Mouse (Mus musculus) lung, postnatal 0 days (tissue): ENCODE data around the gene P2rx4. TPM values are rescaled to one million over a fixed set of nuclear protein-coding genes. Genes with fewer than 3 reads are reported as not detected.

Experiments
- ATAC-seq: fragments of 200-750 bp; cut with Nextera tagmentation; 2 replicates; pipeline ENCODE4 v1.8.0; 2017; ENCODE audit warnings: moderate library complexity
- DNase-seq: peaks from one replicate; pipeline ENCODE4 v3.0.0-alpha.2; 2016; ENCODE audit warnings: low spot score
- H3K27ac ChIP-seq: fragments of 300-500 bp; sonication (generic); 2 replicates; pipeline ENCODE4 v1.5.1; 2014; ENCODE audit warnings: antibody characterized with exemption, mild to moderate bottlenecking, low read length, mixed read lengths
- H3K27me3 ChIP-seq: fragments of 300-500 bp; sonication (generic); replicated peaks from 2 replicates; pipeline ENCODE4 v1.6.1; 2014; ENCODE audit warnings: low read length, mixed read lengths; ENCODE audit not compliant: insufficient read depth
- H3K36me3 ChIP-seq: fragments of 300-500 bp; sonication (generic); 2 replicates; pipeline ENCODE4 v1.6.1; 2014; ENCODE audit warnings: low read length, mixed read lengths; ENCODE audit not compliant: insufficient read depth
- H3K4me1 ChIP-seq: fragments of 300-500 bp; sonication (generic); 2 replicates; pipeline ENCODE4 v1.6.1; 2014; ENCODE audit warnings: antibody characterized with exemption, low read depth, low read length, mixed read lengths; ENCODE audit not compliant: insufficient read depth
- H3K4me2 ChIP-seq: fragments of 300-500 bp; sonication (generic); replicated peaks from 2 replicates; pipeline ENCODE4 v1.6.1; 2014; ENCODE audit warnings: low read depth, mild to moderate bottlenecking, low read length, moderate library complexity, mixed read lengths
- H3K4me3 ChIP-seq: fragments of 300-500 bp; sonication (generic); 2 replicates; pipeline ENCODE4 v1.5.1; 2014; ENCODE audit warnings: low read depth, low read length
- H3K9ac ChIP-seq: fragments of 300-500 bp; sonication (generic); replicated peaks from 2 replicates; pipeline ENCODE4 v1.6.1; 2014; ENCODE audit warnings: low read depth, mild to moderate bottlenecking
- H3K9me3 ChIP-seq: fragments of 300-500 bp; sonication (generic); 2 replicates; pipeline ENCODE4 v1.6.1; 2016; ENCODE audit warnings: low read length, mixed read lengths
- CTCF ChIP-seq: IDR thresholded peaks from 2 replicates; pipeline ENCODE4 v1.5.1; 2016; ENCODE audit warnings: antibody characterized with exemption, mild to moderate bottlenecking
- EP300 ChIP-seq: IDR thresholded peaks from 2 replicates; pipeline ENCODE4 v1.6.1; 2016; ENCODE audit warnings: antibody characterized with exemption, mild to moderate bottlenecking, control low read depth
- WGBS: fragments of 180-500 bp; shearing (Covaris S2); extraction: QIAGEN DNeasy Blood & Tissue Kit; methylation state at CpG from one replicate; pipeline ENCODE4 v1.1.7; 2014; 5-methylcytosine and 5-hydroxymethylcytosine counted together
- polyA plus RNA-seq: library from polyadenylated mRNA; unstranded; fragments of >200 nt; fragmentation: Nextera tagmentation; extraction: Ambion mirVana; gene quantifications from 2 replicates; pipeline ENCODE4 v1.2.1, GENCODE M21; 2015

P2rx4 gene
- polyA plus RNA-seq, 1 experiment from 2014 or later = 57.8 TPM

DNA sequence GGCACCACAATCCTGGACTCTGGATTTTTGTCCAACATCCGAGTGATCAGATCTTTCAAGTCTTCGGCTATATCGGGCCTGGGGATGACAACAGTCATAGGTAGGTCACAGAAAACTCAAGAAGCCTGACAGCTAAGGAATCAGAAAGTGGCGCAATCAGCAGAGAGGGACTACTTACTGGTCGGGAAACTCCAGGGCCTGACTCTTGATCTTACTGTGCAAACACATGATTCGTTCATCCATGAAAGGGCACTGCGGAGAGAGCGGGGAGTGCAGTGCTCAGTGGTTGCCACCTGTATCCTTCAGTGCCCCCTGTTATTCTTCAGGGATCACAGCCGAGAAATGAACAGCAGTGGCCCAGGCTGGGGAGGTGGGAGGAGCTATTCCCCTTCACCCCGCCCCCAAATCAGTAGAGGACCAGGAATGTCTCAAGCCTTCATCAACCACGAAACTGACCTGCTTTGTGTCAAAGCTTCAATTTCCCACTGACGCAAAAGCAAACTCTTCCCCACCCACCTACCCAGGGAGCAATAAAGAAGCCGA is 36.6 kb downstream of the P2rx4 start:
- Histone ChIP-seq H3K9me3 (no peaks in the 10 kb centered on the region), H3K27me3 (no peaks in the 10 kb centered on the region), H3K4me3 (no peak overlapping the region), H3K9ac (no peak overlapping the region), H3K27ac (no peak overlapping the region), H3K36me3 (peaks cover 12% of the 10 kb centered on the region; the same call in 1 of the 2 replicates), H3K4me1 (no peaks in the 10 kb centered on the region), H3K4me2 (no peak overlapping the region)
- DNase-seq (peak; percentile 56), ATAC-seq (peak; percentile 40)
- TF ChIP-seq CTCF (no peak), EP300 (no peak)
- WGBS = 65% methylated on average over 13 of the region's 13 CpGs

DNA sequence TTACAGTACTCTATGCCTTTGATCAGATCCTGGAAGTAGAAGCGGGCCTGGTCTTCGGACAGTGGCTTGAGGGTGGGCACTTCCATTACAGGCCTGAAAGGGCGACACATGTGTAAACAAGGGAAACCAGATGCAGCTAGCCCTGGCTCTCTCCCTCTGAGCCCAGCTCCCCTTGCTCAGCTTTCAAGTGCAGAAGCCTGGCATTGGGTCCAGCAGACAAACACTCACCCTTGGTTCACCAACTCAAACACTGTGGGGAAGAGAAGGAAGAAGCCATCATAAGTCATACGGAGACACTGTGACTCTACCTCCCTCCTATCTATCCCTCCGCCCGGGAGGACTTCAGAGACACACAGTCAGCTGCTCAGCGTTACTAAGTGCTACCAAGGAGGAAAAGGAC is 40.6 kb downstream of the P2rx4 start:
- Histone ChIP-seq H3K27ac (no peak overlapping the region), H3K4me3 (no peak overlapping the region), H3K36me3 (peaks cover 12% of the 10 kb centered on the region; the same call in 1 of the 2 replicates), H3K9ac (no peak overlapping the region), H3K27me3 (no peaks in the 10 kb centered on the region), H3K4me1 (no peaks in the 10 kb centered on the region), H3K4me2 (no peak overlapping the region), H3K9me3 (no peaks in the 10 kb centered on the region)
- DNase-seq = no peak
- TF ChIP-seq CTCF (no peak), EP300 (no peak)
- ATAC-seq = no peak
- WGBS = 80% methylated on average over 7 of the region's 7 CpGs

DNA sequence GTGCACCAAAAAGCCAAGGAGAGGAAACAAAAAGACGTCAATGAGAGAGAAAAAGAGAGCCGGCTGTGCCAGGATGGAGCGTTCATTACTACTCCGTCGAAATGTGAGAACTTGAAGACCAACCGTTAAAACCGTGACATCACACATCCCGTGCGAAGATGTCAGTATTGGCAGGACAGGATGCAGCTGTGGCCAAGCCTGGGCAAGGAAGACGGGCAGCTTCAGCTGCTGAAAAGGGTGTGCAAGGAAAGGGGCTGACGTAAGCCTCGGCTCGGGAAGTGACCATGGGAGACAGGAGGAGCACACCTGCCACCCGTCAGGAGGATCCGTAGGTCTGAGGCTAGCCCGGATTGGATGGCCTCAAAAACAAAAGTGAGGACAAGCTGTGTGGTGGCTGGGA is 47.1 kb downstream of the P2rx4 start:
- H3K27ac ChIP-seq = no peak overlapping the region
- peak; percentile 38 for DNase-seq
- no peak overlapping the region for H3K9ac ChIP-seq
- WGBS = 66% methylated on average over 16 of the region's 16 CpGs
- H3K27me3 ChIP-seq = no peaks in the 10 kb centered on the region
- no peak overlapping the region for H3K4me3 ChIP-seq
- no peaks in the 10 kb centered on the region for H3K9me3 ChIP-seq
- no peak overlapping the region for H3K4me2 ChIP-seq
- no peak for TF ChIP-seq CTCF
- TF ChIP-seq EP300 = no peak
- peak; percentile 57 for ATAC-seq
- no peaks in the 10 kb centered on the region for H3K4me1 ChIP-seq
- H3K36me3 ChIP-seq = peaks cover 5% of the 10 kb centered on the region; the same call in 1 of the 2 replicates

DNA sequence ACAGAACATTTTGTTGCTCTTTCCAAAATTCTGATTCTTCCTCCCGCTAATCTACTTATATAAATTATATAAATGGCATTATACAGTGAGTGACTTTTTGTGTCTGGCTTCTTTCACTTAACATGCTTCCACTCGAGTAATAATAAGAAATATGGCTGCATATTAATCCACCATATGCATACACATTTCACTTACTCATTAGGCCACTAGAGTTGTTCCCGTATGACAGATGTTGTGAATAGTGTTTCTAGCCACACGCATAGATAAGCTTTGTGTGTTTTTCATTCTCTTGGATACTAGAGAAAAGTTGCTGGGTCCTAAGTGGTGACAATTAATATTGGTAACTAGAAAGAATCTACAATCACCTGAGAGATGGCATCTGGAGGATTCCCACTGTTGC is 48.3 kb downstream of the P2rx4 start:
- Histone ChIP-seq H3K27ac (no peak overlapping the region), H3K9ac (no peak overlapping the region), H3K4me2 (no peak overlapping the region), H3K4me1 (no peaks in the 10 kb centered on the region), H3K36me3 (peaks cover 5% of the 10 kb centered on the region; the same call in 1 of the 2 replicates), H3K27me3 (no peaks in the 10 kb centered on the region), H3K4me3 (no peak overlapping the region), H3K9me3 (no peaks in the 10 kb centered on the region)
- TF ChIP-seq EP300 (no peak), CTCF (no peak)
- 94% methylated on average over 4 of the region's 4 CpGs for WGBS
- ATAC-seq = no peak
- no peak for DNase-seq

DNA sequence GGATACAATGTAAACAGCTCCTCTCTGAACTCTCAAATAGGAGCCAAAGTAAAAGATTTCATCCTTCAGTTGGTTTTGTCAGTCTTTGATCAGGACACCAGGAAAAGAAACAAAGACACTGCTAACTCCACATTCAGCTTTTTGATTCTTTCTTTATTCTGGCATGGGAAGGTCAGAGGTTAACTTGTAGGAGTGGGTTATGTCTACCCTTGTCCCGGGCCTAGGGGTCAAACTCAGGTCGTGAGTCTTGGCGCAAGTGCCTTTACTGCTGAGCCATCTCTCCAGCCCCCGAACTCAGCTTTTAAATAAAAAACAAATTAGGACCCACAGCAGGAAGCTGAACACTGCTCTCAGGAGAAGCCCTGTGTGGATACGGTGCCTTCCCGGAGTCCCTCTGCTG is 48.8 kb downstream of the P2rx4 start:
- H3K27me3 ChIP-seq = no peaks in the 10 kb centered on the region
- no peak overlapping the region for H3K4me3 ChIP-seq
- TF ChIP-seq EP300 = no peak
- no peak for TF ChIP-seq CTCF
- DNase-seq (no peak), ATAC-seq (no peak)
- no peaks in the 10 kb centered on the region for H3K4me1 ChIP-seq
- H3K27ac ChIP-seq = no peak overlapping the region
- WGBS = 76% methylated on average over 6 of the region's 6 CpGs
- H3K9ac ChIP-seq = no peak overlapping the region
- H3K36me3 ChIP-seq = peaks cover 5% of the 10 kb centered on the region; the same call in 1 of the 2 replicates
- no peaks in the 10 kb centered on the region for H3K9me3 ChIP-seq
- H3K4me2 ChIP-seq = no peak overlapping the region

DNA sequence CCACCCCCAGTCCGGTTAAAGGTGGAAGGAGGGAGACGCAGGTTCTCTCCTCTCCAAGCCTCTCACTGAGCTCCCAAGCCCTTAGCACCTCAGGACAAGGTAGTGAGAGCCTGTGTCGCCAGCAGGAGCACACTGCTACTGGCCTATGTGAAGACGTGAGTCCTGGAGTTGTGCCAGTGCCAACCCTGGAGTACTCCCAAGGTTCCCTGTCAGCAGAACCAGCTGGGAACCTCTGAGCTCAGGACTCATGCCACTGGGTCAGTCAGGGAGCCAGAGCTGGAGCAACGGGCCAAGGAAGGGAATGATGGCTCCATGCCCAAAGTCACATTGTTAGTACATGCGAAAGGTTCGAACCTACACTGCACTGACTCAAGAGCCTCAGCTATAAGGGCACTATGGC is 49.3 kb downstream of the P2rx4 start:
- DNase-seq = no peak
- 69% methylated on average over 7 of the region's 7 CpGs for WGBS

More for the DNA sequence above, 49.3 kb downstream of the P2rx4 start:
- TF ChIP-seq EP300 (no peak), CTCF (no peak)
- Histone ChIP-seq H3K9ac (no peak overlapping the region), H3K27ac (no peak overlapping the region), H3K27me3 (no peaks in the 10 kb centered on the region), H3K36me3 (peaks cover 5% of the 10 kb centered on the region; the same call in 1 of the 2 replicates), H3K9me3 (no peaks in the 10 kb centered on the region), H3K4me3 (no peak overlapping the region), H3K4me1 (no peaks in the 10 kb centered on the region), H3K4me2 (no peak overlapping the region)
- 0 out of 2 replicates have a peak, but pooled peaks have one; percentile 23 for ATAC-seq
